Mouse (Mus musculus) natural killer cell, adult 2 months (primary cell): ENCODE data around the gene Rpap3.

Experiments
- DNase-seq, 2 experiments: peaks; one replicate each; pipeline ENCODE4 v3.0.0; 2022; ENCODE audit warnings: low spot score in 2 of 2

Gene Rpap3

GRCm38 (mm10) chr15:97649726-97650125 lies 55.9 kb downstream of the Rpap3 start:
- no peak for DNase-seq

GRCm38 (mm10) chr15:97648176-97648575 lies 57.4 kb downstream of the Rpap3 start:
- DNase-seq: no peak

DNA sequence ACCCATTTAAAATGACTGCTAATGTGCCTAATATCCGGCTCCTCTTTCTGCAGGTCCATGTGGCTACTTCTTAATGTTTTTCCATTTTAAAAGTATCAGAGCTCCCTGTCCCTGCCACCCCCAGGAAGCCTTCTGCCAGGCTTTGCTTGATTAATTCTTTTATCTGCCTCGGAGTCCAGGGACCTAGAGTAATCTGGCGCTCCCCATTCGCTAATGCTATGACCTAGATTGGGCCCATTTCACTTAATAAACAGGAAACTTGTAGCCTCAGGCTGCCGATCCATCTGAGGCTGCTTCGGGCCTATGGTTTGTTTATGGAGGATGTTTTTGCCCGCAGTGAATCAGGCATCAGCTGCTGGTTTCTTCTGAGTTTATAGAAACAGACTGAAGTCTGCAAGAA lies 59.2 kb downstream of the Rpap3 start:
- DNase-seq: no peak

- no peak for DNase-seq
Measured at GRCm38 (mm10) chr15:97643986-97644385, 61.6 kb downstream of the Rpap3 start.
